Comparison of ENCODE assay signal across 19 mouse cellular contexts in genomic region chr17:68120230-68120629, GRCm38 (mm10).
DNase-seq lines count a peak whose midpoint lies in the region; ATAC-seq and TF ChIP-seq lines count a peak whose summit lies in the region.
"Had no signal": no experiment of that assay in that cellular context is flagged by ENCODE, and none has a peak within 500 bp of the region (broad histone marks: within the 10 kb centered on the region; RNA-seq: fewer than 3 reads in every experiment).

No protein-coding gene starts in this region.

- no peak overlapping the region for H3K4me2 ChIP-seq in lung, embryonic 14.5 days
- H3K4me2 ChIP-seq in lung, postnatal 0 days (replicated peaks; ENCODE audit: low read depth, low read length): no peak overlapping the region
- H3K4me2 ChIP-seq: forebrain, embryonic 13.5 days; heart, embryonic 11.5 days; heart, embryonic 15.5 days; hindbrain, embryonic 14.5 days had no signal

- WGBS in lung, embryonic 14.5 days: 77% methylated on average over 5 of the region's 5 CpGs
- WGBS in lung, postnatal 0 days: 55% methylated on average over 5 of the region's 5 CpGs

- intact Hi-C loops in heart, postnatal 10 days (cut with DNase I): no loop called here
- intact Hi-C loops in left cerebral cortex, postnatal 14 days (cut with DNase I): no loop called here

- H3K36me3 ChIP-seq in lung, embryonic 14.5 days (ENCODE audit: insufficient read depth): no peaks in the 10 kb centered on the region
- H3K36me3 ChIP-seq in lung, postnatal 0 days (ENCODE audit: insufficient read depth, low read length): no peaks in the 10 kb centered on the region
- H3K36me3 ChIP-seq: heart, embryonic 15.5 days; hindbrain, embryonic 10.5 days had no signal

- no peak overlapping the region for H3K4me3 ChIP-seq in lung, embryonic 14.5 days (ENCODE audit: low read depth, low read length)
- no peak overlapping the region for H3K4me3 ChIP-seq in lung, postnatal 0 days (ENCODE audit: low read depth, low read length)
- H3K4me3 ChIP-seq in brown adipose tissue, adult 24 weeks (ENCODE audit: insufficient read depth, low read depth, low read length): no peak overlapping the region
- H3K4me3 ChIP-seq: forebrain, embryonic 13.5 days; heart, adult 2 months; heart, embryonic 15.5 days; hindbrain, embryonic 10.5 days had no signal

- H3K4me1 ChIP-seq in lung, embryonic 14.5 days (ENCODE audit: insufficient read depth): no peaks in the 10 kb centered on the region
- no peaks in the 10 kb centered on the region for H3K4me1 ChIP-seq in lung, postnatal 0 days (ENCODE audit: insufficient read depth, low read depth, low read length)
- H3K4me1 ChIP-seq in brown adipose tissue, adult 24 weeks (ENCODE audit: control insufficient read depth, insufficient read depth, insufficient read length, low read length): no peaks in the 10 kb centered on the region
- H3K4me1 ChIP-seq: forebrain, embryonic 13.5 days; heart, embryonic 15.5 days; hindbrain, embryonic 10.5 days had no signal

- DNase-seq in heart, adult 11 months: peak; percentile 7
- DNase-seq in heart, postnatal 10 days: no peak
- no peak for DNase-seq in lung, embryonic 14.5 days
- no peak for DNase-seq in lung, postnatal 0 days (ENCODE audit: low spot score)
- no peak for DNase-seq in retina, embryonic 14.5 days (ENCODE audit: low spot score)
- DNase-seq in left cerebral cortex, postnatal 14 days (ENCODE audit: low spot score in 2 of 2): no peak
- DNase-seq: adrenal gland, postnatal 14 days; cerebellum, adult 18-20 months; cerebellum, adult 9-11 months; forebrain, postnatal 0 days; gastrocnemius, postnatal 14 days; heart, adult 2 months had no signal

- ATAC-seq in lung, embryonic 14.5 days (ENCODE audit: insufficient read depth): no peak
- ATAC-seq in lung, postnatal 0 days: no peak
- peak; percentile 41 for ATAC-seq in granulocyte monocyte progenitor cell, adult 5-6 weeks (replicated peaks; ENCODE audit: poor library complexity, severe bottlenecking)
- ATAC-seq: forebrain, embryonic 13.5 days; forebrain, postnatal 0 days had no signal

- TF ChIP-seq CTCF in lung, embryonic 14.5 days (IDR thresholded peaks at IDR 0.05; ENCODE audit: low read depth): no peak
- no peak for TF ChIP-seq CTCF in lung, postnatal 0 days (IDR thresholded peaks at IDR 0.05)

- H3K27ac ChIP-seq in lung, embryonic 14.5 days (ENCODE audit: low read depth): 0 out of 2 replicates have a peak overlapping the region, but pooled peaks have one; percentile 39
- no peak overlapping the region for H3K27ac ChIP-seq in lung, postnatal 0 days (ENCODE audit: low read length)
- H3K27ac ChIP-seq in brown adipose tissue, adult 24 weeks (replicated peaks; ENCODE audit: low read depth, low read length): 0 out of 2 replicates have a peak overlapping the region, but pooled peaks have one; percentile 27
- H3K27ac ChIP-seq: forebrain, embryonic 13.5 days; heart, adult 2 months; heart, embryonic 15.5 days; hindbrain, embryonic 10.5 days; hindbrain, embryonic 14.5 days had no signal

- no peaks in the 10 kb centered on the region for H3K9me3 ChIP-seq in lung, embryonic 14.5 days (ENCODE audit: low read depth, low read length)
- H3K9me3 ChIP-seq in lung, postnatal 0 days (ENCODE audit: low read length): no peaks in the 10 kb centered on the region
- H3K9me3 ChIP-seq: forebrain, embryonic 13.5 days; heart, embryonic 15.5 days; hindbrain, embryonic 10.5 days had no signal

- H3K9ac ChIP-seq in lung, embryonic 14.5 days: no peak overlapping the region
- H3K9ac ChIP-seq in lung, postnatal 0 days (replicated peaks; ENCODE audit: low read depth): no peak overlapping the region
- H3K9ac ChIP-seq: forebrain, embryonic 13.5 days; forebrain, postnatal 0 days; heart, embryonic 15.5 days; hindbrain, embryonic 14.5 days had no signal

- TF ChIP-seq EP300 in lung, postnatal 0 days (IDR thresholded peaks at IDR 0.05): no peak

- H3K27me3 ChIP-seq in lung, embryonic 14.5 days (ENCODE audit: insufficient read depth, low read length): no peaks in the 10 kb centered on the region
- H3K27me3 ChIP-seq in lung, postnatal 0 days (replicated peaks; ENCODE audit: insufficient read depth, low read length): no peaks in the 10 kb centered on the region
- H3K27me3 ChIP-seq: forebrain, embryonic 13.5 days; heart, embryonic 15.5 days had no signal
